Mouse (Mus musculus): ENCODE measurements at regions not wholly inside any gene's neighbourhood (a gene's known extent, or its start where the extent isn't known, plus 50 kb on each side); places are given as distances from the start of the nearest gene placed in this dataset.
"Not testable (repeated sequence)": the region's sequence is repeated elsewhere in the genome, so short reads cannot be mapped to it uniquely, and the experiment has no call there.

- TF ChIP-seq GATA1 (IDR thresholded peaks at IDR 0.05; ENCODE audit: borderline replicate concordance, low read length) (no peak), FLI1 (IDR thresholded peaks at IDR 0.05; ENCODE audit: low read length) (no peak)
- Histone ChIP-seq H3K9me3 (peaks cover 6% of the 10 kb centered on the region; the same call in 1 of the 2 replicates), H3K4me3 (replicated peaks) (no peak overlapping the region), H3K27me3 (replicated peaks) (no peaks in the 10 kb centered on the region), H3K36me3 (replicated peaks; ENCODE audit: low read length) (no peaks in the 10 kb centered on the region), H3K4me1 (no peaks in the 10 kb centered on the region)
Measured at GRCm38 (mm10) chr4:131173783-131174460, 229.7 kb downstream of the Matn1 start.

GRCm38 (mm10) chr4:131176701-131177100 is 232.5 kb downstream of the Matn1 start:
- TF ChIP-seq FLI1 (IDR thresholded peaks at IDR 0.05; ENCODE audit: low read length) (no peak), GATA1 (IDR thresholded peaks at IDR 0.05; ENCODE audit: borderline replicate concordance, low read length) (no peak)
- Histone ChIP-seq H3K4me1 (no peaks in the 10 kb centered on the region), H3K36me3 (replicated peaks; ENCODE audit: low read length) (no peaks in the 10 kb centered on the region), H3K4me3 (replicated peaks) (no peak overlapping the region), H3K9me3 (peaks cover 6% of the 10 kb centered on the region; the same call in 1 of the 2 replicates), H3K27me3 (replicated peaks) (no peaks in the 10 kb centered on the region)

DNA sequence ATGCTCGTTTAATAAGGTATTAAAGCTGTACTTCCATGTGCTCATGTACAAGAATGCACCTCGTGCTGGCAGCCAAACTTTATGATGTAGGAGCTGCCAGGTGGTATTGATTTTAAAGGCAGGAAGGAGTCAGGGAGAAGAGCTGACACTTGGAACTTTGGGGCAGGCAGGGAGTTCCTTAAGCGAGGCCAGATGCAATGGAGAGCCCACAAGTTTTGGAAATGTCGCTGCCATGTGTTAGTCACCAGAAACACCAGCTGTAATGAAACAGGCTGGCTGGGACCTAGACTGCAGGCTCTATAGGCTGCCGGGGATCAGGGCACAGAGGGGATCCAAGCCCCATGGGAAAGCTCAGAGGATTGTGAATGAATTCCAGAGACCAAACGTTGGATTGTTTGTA is 233.7 kb downstream of the Matn1 start:
- H3K36me3 ChIP-seq (replicated peaks; ENCODE audit: low read length): no peaks in the 10 kb centered on the region
- H3K9me3 ChIP-seq: peaks cover 2% of the 10 kb centered on the region; the same call in 1 of the 2 replicates
- H3K4me3 ChIP-seq (replicated peaks): no peak overlapping the region
- no peak for TF ChIP-seq GATA1 (IDR thresholded peaks at IDR 0.05; ENCODE audit: borderline replicate concordance, low read length)
- no peak for TF ChIP-seq FLI1 (IDR thresholded peaks at IDR 0.05; ENCODE audit: low read length)
- no peaks in the 10 kb centered on the region for H3K27me3 ChIP-seq (replicated peaks)
- no peaks in the 10 kb centered on the region for H3K4me1 ChIP-seq

GRCm38 (mm10) chr4:131178642-131179041 is 234.5 kb downstream of the Matn1 start:
- H3K27me3 ChIP-seq (replicated peaks); H3K4me3 ChIP-seq (replicated peaks); H3K4me1 ChIP-seq: not testable (repeated sequence)

GRCm38 (mm10) chr4:131188066-131188465 is 243.9 kb downstream of the Matn1 start:
- no peak for TF ChIP-seq FLI1 (IDR thresholded peaks at IDR 0.05; ENCODE audit: low read length)
- TF ChIP-seq GATA1 (IDR thresholded peaks at IDR 0.05; ENCODE audit: borderline replicate concordance, low read length): no peak
- Histone ChIP-seq H3K9me3 (peaks cover 11% of the 10 kb centered on the region), H3K4me3 (replicated peaks) (no peak overlapping the region), H3K4me1 (peaks cover 4% of the 10 kb centered on the region; the same call in 1 of the 2 replicates), H3K36me3 (replicated peaks; ENCODE audit: low read length) (no peaks in the 10 kb centered on the region), H3K27me3 (replicated peaks) (no peaks in the 10 kb centered on the region)

More at GRCm38 (mm10) chr4:131178642-131179041, 234.5 kb downstream of the Matn1 start:
- H3K36me3 ChIP-seq (replicated peaks; ENCODE audit: low read length); H3K9me3 ChIP-seq: not testable (repeated sequence)

DNA sequence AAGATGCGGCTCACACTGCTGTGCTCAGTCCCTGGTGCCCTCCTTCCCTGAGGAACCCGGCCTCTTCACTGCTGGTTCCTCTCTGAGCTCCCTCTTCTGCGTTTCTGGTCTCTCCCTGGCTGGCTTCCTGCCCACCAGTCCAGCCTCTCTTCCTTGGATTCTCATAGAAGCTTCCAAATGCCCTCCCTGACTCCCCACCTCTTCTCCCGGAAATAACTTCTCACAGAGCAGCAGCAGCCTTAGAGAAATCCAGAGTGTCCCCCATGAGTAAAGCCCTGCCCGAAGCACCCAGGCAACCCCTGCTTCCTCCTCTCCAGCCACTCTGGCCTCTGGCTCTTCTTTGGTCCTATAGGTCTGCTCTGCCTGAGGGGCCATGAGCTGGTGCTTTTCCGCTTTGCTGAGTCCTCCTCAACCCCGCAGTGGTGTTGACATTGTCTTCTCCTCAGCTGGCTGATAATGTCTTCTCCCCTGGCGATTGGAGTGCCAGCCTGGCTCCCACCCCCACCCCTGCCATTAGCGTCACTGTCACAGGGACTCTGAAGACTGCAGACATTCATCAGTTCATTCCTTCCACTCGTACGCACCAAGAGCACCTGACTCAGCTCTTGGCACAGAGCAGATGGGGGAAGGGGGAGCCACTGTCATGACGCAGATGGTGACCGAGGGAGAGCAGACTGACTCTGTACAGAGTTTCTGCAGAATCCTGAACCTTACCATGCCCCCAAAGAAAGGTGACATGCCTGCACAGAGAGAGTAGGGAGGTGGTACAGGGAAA is 247.1 kb downstream of the Matn1 start:
- Histone ChIP-seq H3K9me3 (peaks cover 11% of the 10 kb centered on the region), H3K36me3 (replicated peaks; ENCODE audit: low read length) (no peaks in the 10 kb centered on the region), H3K4me3 (replicated peaks) (no peak overlapping the region), H3K4me1 (no peaks in the 10 kb centered on the region), H3K27me3 (replicated peaks) (no peaks in the 10 kb centered on the region)
- no peak for TF ChIP-seq GATA1 (IDR thresholded peaks at IDR 0.05; ENCODE audit: borderline replicate concordance, low read length)
- TF ChIP-seq FLI1 (IDR thresholded peaks at IDR 0.05; ENCODE audit: low read length): no peak

GRCm38 (mm10) chr4:131193900-131194419 is 249.8 kb downstream of the Matn1 start:
- TF ChIP-seq FLI1 (IDR thresholded peaks at IDR 0.05; ENCODE audit: low read length): no peak
- TF ChIP-seq GATA1 (IDR thresholded peaks at IDR 0.05; ENCODE audit: borderline replicate concordance, low read length): no peak
- Histone ChIP-seq H3K4me1 (no peaks in the 10 kb centered on the region), H3K4me3 (replicated peaks) (no peak overlapping the region), H3K36me3 (replicated peaks; ENCODE audit: low read length) (no peaks in the 10 kb centered on the region), H3K27me3 (replicated peaks) (no peaks in the 10 kb centered on the region), H3K9me3 (peaks cover 11% of the 10 kb centered on the region)

DNA sequence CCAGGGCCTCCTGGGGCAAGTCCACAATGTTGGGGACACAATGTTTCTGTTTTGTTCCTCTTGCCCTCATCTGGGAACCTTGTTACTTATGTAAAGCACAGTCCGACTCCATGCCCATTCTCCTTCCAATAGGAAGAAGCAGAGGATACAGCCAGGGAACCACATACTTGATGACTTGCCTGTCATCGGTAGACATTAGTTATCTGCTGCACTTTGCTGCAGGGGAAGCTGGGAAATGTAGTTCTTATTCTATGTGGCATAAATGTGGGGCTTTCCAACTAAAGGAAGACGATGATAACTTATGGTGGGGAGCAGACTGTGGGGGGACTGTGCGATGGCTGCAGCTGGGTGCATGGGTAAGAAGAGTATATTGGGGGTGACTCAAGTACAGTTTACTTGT is 252.0 kb downstream of the Matn1 start:
- Histone ChIP-seq H3K36me3 (replicated peaks; ENCODE audit: low read length) (no peaks in the 10 kb centered on the region), H3K27me3 (replicated peaks) (no peaks in the 10 kb centered on the region), H3K9me3 (peaks cover 4% of the 10 kb centered on the region; the same call in 1 of the 2 replicates), H3K4me3 (replicated peaks) (no peak overlapping the region), H3K4me1 (no peaks in the 10 kb centered on the region)
- TF ChIP-seq GATA1 (IDR thresholded peaks at IDR 0.05; ENCODE audit: borderline replicate concordance, low read length) (no peak), FLI1 (IDR thresholded peaks at IDR 0.05; ENCODE audit: low read length) (no peak)

DNA sequence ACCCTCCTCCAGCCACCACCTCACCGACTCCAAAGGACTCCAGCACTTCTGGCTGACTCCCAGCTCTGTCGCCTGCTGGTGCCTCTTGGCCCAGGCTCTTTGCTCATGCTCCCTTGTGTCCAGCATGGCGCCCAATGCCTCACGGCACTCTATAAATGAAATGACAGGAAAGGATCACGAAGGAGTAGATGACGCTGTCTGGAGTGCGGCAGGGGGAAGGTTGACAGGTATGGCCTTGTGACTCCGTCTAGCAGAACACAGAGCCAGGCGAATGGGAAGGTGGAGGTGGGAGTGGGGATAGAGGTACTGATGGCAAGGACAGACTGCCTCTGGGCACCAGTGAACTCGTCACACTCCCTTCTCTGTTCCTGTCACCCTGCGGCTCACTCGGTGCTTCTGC is 259.5 kb downstream of the Matn1 start:
- no peak for TF ChIP-seq GATA1 (IDR thresholded peaks at IDR 0.05; ENCODE audit: borderline replicate concordance, low read length)
- no peak for TF ChIP-seq FLI1 (IDR thresholded peaks at IDR 0.05; ENCODE audit: low read length)
- H3K4me3 ChIP-seq (replicated peaks): no peak overlapping the region
- peaks cover 36% of the 10 kb centered on the region for H3K9me3 ChIP-seq
- H3K27me3 ChIP-seq (replicated peaks): no peaks in the 10 kb centered on the region
- H3K36me3 ChIP-seq (replicated peaks; ENCODE audit: low read length): no peaks in the 10 kb centered on the region
- H3K4me1 ChIP-seq: no peaks in the 10 kb centered on the region

DNA sequence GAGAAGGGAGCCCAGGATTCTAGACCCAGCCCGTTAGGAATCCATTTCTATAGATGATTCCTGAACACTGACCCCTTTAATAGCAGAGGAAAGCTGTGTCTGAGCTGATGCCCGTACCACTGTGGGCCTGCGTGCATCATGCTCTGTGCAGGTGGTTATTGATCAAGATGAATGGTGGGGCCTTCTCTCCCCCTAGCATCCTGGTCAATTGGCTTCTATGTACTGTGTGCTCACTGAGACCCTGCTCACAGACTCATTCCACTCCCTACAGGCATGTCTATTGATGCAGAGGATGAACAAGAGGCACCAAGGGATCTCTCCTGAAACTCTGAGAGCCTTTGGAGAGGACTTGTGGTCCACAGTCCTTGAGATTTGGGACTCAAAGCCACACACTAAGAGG is 260.5 kb downstream of the Matn1 start:
- no peak overlapping the region for H3K4me3 ChIP-seq (replicated peaks)
- peaks cover 44% of the 10 kb centered on the region for H3K9me3 ChIP-seq
- no peaks in the 10 kb centered on the region for H3K4me1 ChIP-seq
- no peaks in the 10 kb centered on the region for H3K36me3 ChIP-seq (replicated peaks; ENCODE audit: low read length)
- H3K27me3 ChIP-seq (replicated peaks): no peaks in the 10 kb centered on the region
- TF ChIP-seq GATA1 (IDR thresholded peaks at IDR 0.05; ENCODE audit: borderline replicate concordance, low read length) (no peak), FLI1 (IDR thresholded peaks at IDR 0.05; ENCODE audit: low read length) (no peak)

Measured in megakaryocyte, embryonic 14.5 days (primary cell).